Mouse (Mus musculus): Measurements from ENCODE around the gene Ptch2. TPM values are rescaled to one million over a fixed set of nuclear protein-coding genes. Genes with fewer than 3 reads are reported as not detected.

Gene Ptch2
- polyA plus RNA-seq, 1 experiment from 2014 or later, result 6.4 TPM

- Histone ChIP-seq H3K9ac (ENCODE audit: low read length) (peak within 1 kb of the TSS; percentile 80), H3K9me3 (ENCODE audit: control insufficient read depth, low read length) (no peaks in the 10 kb centered on the region), H3K27me3 (ENCODE audit: control insufficient read depth, insufficient read depth, low read length) (peaks cover 3% of the 10 kb centered on the region), H3K4me2 (ENCODE audit: low read depth, low read length, severe bottlenecking) (peak within 1 kb of the TSS; percentile 95), H3K27ac (ENCODE audit: low read depth, low read length) (no peak within 1 kb of the TSS; the same call in 1 of the 2 replicates), H3K36me3 (ENCODE audit: control insufficient read depth, insufficient read depth, low read length) (no peaks in the 10 kb centered on the region), H3K4me1 (replicated peaks; ENCODE audit: control insufficient read depth, insufficient read depth, low read length) (peaks cover 18% of the 10 kb centered on the region), H3K4me3 (ENCODE audit: low read depth, low read length) (peak within 1 kb of the TSS; percentile 83)
- 2% methylated on average over 45 of the region's 48 CpGs for WGBS
- DNase-seq (ENCODE audit: low spot score) (peak; percentile 97), ATAC-seq (replicated peaks; ENCODE audit: low FRiP score) (peak; percentile 81)
These were observed 38.1 kb downstream of the Ptch2 start, which contains the start of gene Plk3 for GRCm38 (mm10) chr4:117133817-117134600. Plk3 (minus strand) TSS chr4:117133963.

DNA sequence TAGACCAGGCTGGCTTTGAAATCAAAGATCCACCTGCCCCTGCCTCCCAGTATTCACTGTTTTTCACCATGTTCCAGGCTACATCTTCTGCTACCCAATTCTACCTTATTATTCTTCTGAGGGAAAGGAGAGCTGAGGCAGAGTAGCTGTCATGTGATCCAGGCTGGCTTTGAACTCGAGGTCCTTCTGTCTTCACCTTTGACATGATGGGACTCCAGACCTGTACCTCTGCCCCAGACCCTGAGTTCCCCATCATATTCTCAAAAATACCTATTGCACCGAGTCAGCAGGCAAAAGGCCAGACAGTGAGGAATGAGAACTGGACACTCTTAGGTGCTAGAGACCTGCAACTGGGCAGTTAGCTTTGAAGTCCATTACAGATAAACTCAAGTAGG is 38.7 kb downstream of the Ptch2 start:
- no peak overlapping the region for H3K9ac ChIP-seq (ENCODE audit: low read length)
- 34% methylated on average over 2 of the region's 2 CpGs for WGBS
- H3K9me3 ChIP-seq (ENCODE audit: control insufficient read depth, low read length), result no peaks in the 10 kb centered on the region
- H3K4me3 ChIP-seq (ENCODE audit: low read depth, low read length), result no peak overlapping the region
- H3K27me3 ChIP-seq (ENCODE audit: control insufficient read depth, insufficient read depth, low read length), result peaks cover 3% of the 10 kb centered on the region
- H3K4me1 ChIP-seq (replicated peaks; ENCODE audit: control insufficient read depth, insufficient read depth, low read length), result peaks cover 18% of the 10 kb centered on the region
- no peaks in the 10 kb centered on the region for H3K36me3 ChIP-seq (ENCODE audit: control insufficient read depth, insufficient read depth, low read length)
- no peak overlapping the region for H3K4me2 ChIP-seq (ENCODE audit: low read depth, low read length, severe bottlenecking)
- DNase-seq (ENCODE audit: low spot score), result no peak
- ATAC-seq (replicated peaks; ENCODE audit: low FRiP score), result no peak
- no peak overlapping the region for H3K27ac ChIP-seq (ENCODE audit: low read depth, low read length)

GRCm38 (mm10) chr4:117136034-117136433 is 40.2 kb downstream of the Ptch2 start:
- DNase-seq (ENCODE audit: low spot score), result no peak
- Histone ChIP-seq H3K4me3 (ENCODE audit: low read depth, low read length) (no peak overlapping the region), H3K9me3 (ENCODE audit: control insufficient read depth, low read length) (no peaks in the 10 kb centered on the region), H3K27ac (ENCODE audit: low read depth, low read length) (no peak overlapping the region), H3K27me3 (ENCODE audit: control insufficient read depth, insufficient read depth, low read length) (peaks cover 3% of the 10 kb centered on the region), H3K9ac (ENCODE audit: low read length) (no peak overlapping the region), H3K4me1 (replicated peaks; ENCODE audit: control insufficient read depth, insufficient read depth, low read length) (peaks cover 18% of the 10 kb centered on the region), H3K36me3 (ENCODE audit: control insufficient read depth, insufficient read depth, low read length) (no peaks in the 10 kb centered on the region), H3K4me2 (ENCODE audit: low read depth, low read length, severe bottlenecking) (no peak overlapping the region)
- ATAC-seq (replicated peaks; ENCODE audit: low FRiP score), result no peak
- WGBS, result 31% methylated on average over 8 of the region's 8 CpGs

GRCm38 (mm10) chr4:117138295-117139216 is 42.7 kb downstream of the Ptch2 start:
- no peak overlapping the region for H3K4me2 ChIP-seq (ENCODE audit: low read depth, low read length, severe bottlenecking)
- no peaks in the 10 kb centered on the region for H3K9me3 ChIP-seq (ENCODE audit: control insufficient read depth, low read length)
- no peak for ATAC-seq (replicated peaks; ENCODE audit: low FRiP score)
- no peak overlapping the region for H3K9ac ChIP-seq (ENCODE audit: low read length)
- H3K36me3 ChIP-seq (ENCODE audit: control insufficient read depth, insufficient read depth, low read length), result no peaks in the 10 kb centered on the region
- DNase-seq (ENCODE audit: low spot score), result no peak
- no peaks in the 10 kb centered on the region for H3K27me3 ChIP-seq (ENCODE audit: control insufficient read depth, insufficient read depth, low read length)
- no peak overlapping the region for H3K27ac ChIP-seq (ENCODE audit: low read depth, low read length)
- 76% methylated on average over 16 of the region's 17 CpGs for WGBS
- H3K4me1 ChIP-seq (replicated peaks; ENCODE audit: control insufficient read depth, insufficient read depth, low read length), result peaks cover 3% of the 10 kb centered on the region; the same call in 1 of the 2 replicates
- H3K4me3 ChIP-seq (ENCODE audit: low read depth, low read length), result no peak overlapping the region

DNA sequence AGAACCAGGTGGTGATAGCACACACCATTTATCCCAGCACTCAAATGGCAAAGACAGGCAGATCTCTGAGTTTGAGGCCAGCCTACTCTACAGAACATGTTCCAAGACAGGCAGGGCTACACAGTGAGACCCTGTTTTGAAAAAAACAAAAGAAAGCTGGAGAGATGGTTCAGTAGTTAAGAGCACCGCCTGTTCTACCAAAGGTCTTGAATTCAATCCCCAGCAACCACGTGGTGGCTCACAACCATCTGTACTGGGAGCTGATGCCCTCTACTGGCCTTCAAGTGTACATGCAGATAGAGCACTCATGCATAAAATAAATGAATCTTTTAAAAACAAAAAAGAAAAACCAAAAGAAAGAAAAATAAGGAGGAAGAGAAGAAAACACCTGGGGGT is 43.3 kb downstream of the Ptch2 start:
- Histone ChIP-seq H3K4me2 (ENCODE audit: low read depth, low read length, severe bottlenecking) (no peak overlapping the region), H3K4me1 (replicated peaks; ENCODE audit: control insufficient read depth, insufficient read depth, low read length) (peaks cover under 1% of the 10 kb centered on the region; the same call in 1 of the 2 replicates), H3K27me3 (ENCODE audit: control insufficient read depth, insufficient read depth, low read length) (no peaks in the 10 kb centered on the region), H3K4me3 (ENCODE audit: low read depth, low read length) (no peak overlapping the region), H3K9me3 (ENCODE audit: control insufficient read depth, low read length) (no peaks in the 10 kb centered on the region), H3K27ac (ENCODE audit: low read depth, low read length) (no peak overlapping the region), H3K9ac (ENCODE audit: low read length) (no peak overlapping the region), H3K36me3 (ENCODE audit: control insufficient read depth, insufficient read depth, low read length) (no peaks in the 10 kb centered on the region)
- WGBS, result 6% methylated on average over 2 of the region's 2 CpGs
- DNase-seq (ENCODE audit: low spot score), result no peak
- ATAC-seq (replicated peaks; ENCODE audit: low FRiP score), result no peak; the same call in 1 of the 2 replicates

DNA sequence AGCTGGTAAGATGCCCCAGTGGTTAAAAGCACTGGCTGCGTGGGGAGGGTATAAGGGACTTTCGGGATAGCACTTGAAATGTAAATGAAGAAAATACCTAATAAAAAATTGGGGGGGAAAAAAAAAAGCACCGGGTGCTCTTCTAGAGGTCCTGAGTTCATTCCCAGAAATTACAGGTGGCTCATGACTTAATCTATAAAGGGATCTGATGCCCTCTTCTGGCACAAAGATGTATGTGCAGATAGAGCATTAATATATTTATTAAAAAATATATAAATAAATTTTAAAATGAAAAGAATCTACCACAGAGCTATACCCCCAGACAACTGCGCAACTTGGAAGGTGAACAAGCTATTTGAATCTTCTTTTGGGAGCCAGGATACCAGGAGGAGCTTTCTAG is 44.7 kb downstream of the Ptch2 start:
- Histone ChIP-seq H3K4me2 (ENCODE audit: low read depth, low read length, severe bottlenecking) (no peak overlapping the region), H3K27me3 (ENCODE audit: control insufficient read depth, insufficient read depth, low read length) (no peaks in the 10 kb centered on the region), H3K9me3 (ENCODE audit: control insufficient read depth, low read length) (no peaks in the 10 kb centered on the region), H3K4me1 (replicated peaks; ENCODE audit: control insufficient read depth, insufficient read depth, low read length) (no peaks in the 10 kb centered on the region), H3K36me3 (ENCODE audit: control insufficient read depth, insufficient read depth, low read length) (no peaks in the 10 kb centered on the region), H3K4me3 (ENCODE audit: low read depth, low read length) (no peak overlapping the region), H3K9ac (ENCODE audit: low read length) (no peak overlapping the region), H3K27ac (ENCODE audit: low read depth, low read length) (no peak overlapping the region)
- no peak for ATAC-seq (replicated peaks; ENCODE audit: low FRiP score)
- 35% methylated on average over 4 of the region's 4 CpGs for WGBS
- DNase-seq (ENCODE audit: low spot score), result no peak

- Histone ChIP-seq H3K36me3 (ENCODE audit: control insufficient read depth, insufficient read depth, low read length) (no peaks in the 10 kb centered on the region), H3K27me3 (ENCODE audit: control insufficient read depth, insufficient read depth, low read length) (no peaks in the 10 kb centered on the region), H3K9me3 (ENCODE audit: control insufficient read depth, low read length) (no peaks in the 10 kb centered on the region), H3K4me2 (ENCODE audit: low read depth, low read length, severe bottlenecking) (no peak overlapping the region), H3K27ac (ENCODE audit: low read depth, low read length) (no peak overlapping the region), H3K9ac (ENCODE audit: low read length) (no peak overlapping the region), H3K4me3 (ENCODE audit: low read depth, low read length) (no peak overlapping the region), H3K4me1 (replicated peaks; ENCODE audit: control insufficient read depth, insufficient read depth, low read length) (no peaks in the 10 kb centered on the region)
- ATAC-seq (replicated peaks; ENCODE audit: low FRiP score) (no peak), DNase-seq (ENCODE audit: low spot score) (no peak)
- 73% methylated on average over 7 of the region's 7 CpGs for WGBS
These were observed 47.1 kb downstream of the Ptch2 start for GRCm38 (mm10) chr4:117143023-117143422.

GRCm38 (mm10) chr4:117145248-117145647 is 49.4 kb downstream of the Ptch2 start:
- DNase-seq (ENCODE audit: low spot score) (no peak), ATAC-seq (replicated peaks; ENCODE audit: low FRiP score) (no peak)
- Histone ChIP-seq H3K4me1 (replicated peaks; ENCODE audit: control insufficient read depth, insufficient read depth, low read length) (no peaks in the 10 kb centered on the region), H3K36me3 (ENCODE audit: control insufficient read depth, insufficient read depth, low read length) (peaks cover 1% of the 10 kb centered on the region), H3K9me3 (ENCODE audit: control insufficient read depth, low read length) (no peaks in the 10 kb centered on the region), H3K4me2 (ENCODE audit: low read depth, low read length, severe bottlenecking) (no peak overlapping the region), H3K9ac (ENCODE audit: low read length) (no peak overlapping the region), H3K4me3 (ENCODE audit: low read depth, low read length) (no peak overlapping the region), H3K27ac (ENCODE audit: low read depth, low read length) (no peak overlapping the region), H3K27me3 (ENCODE audit: control insufficient read depth, insufficient read depth, low read length) (no peaks in the 10 kb centered on the region)
- 89% methylated on average over 13 of the region's 13 CpGs for WGBS

Measured in forebrain, embryonic 11.5 days (tissue).